Comparison of ENCODE assay signal across 17 mouse cellular contexts in genomic region chr4:132554653-132555052, GRCm38 (mm10). TPM values are rescaled to one million over a fixed set of nuclear protein-coding genes. Genes with fewer than 3 reads are reported as not detected.
A peak's percentile ranks its signal among the peaks of the same experiment; 100 is the strongest.
DNase-seq lines count a peak whose midpoint lies in the region; ATAC-seq and TF ChIP-seq lines count a peak whose summit lies in the region.
"Had no signal": no experiment of that assay in that cellular context is flagged by ENCODE, and none has a peak within 500 bp of the region (broad histone marks: within the 10 kb centered on the region; RNA-seq: fewer than 3 reads in every experiment).

No protein-coding gene starts in this region.

- TF ChIP-seq EP300 in heart, postnatal 0 days (IDR thresholded peaks at IDR 0.05; ENCODE audit: low read depth), result no peak

- no peaks in the 10 kb centered on the region for H3K9me3 ChIP-seq in heart, postnatal 0 days (replicated peaks; ENCODE audit: control insufficient read depth, low read length)
- no peaks in the 10 kb centered on the region for H3K9me3 ChIP-seq in midbrain, embryonic 10.5 days (replicated peaks)
- H3K9me3 ChIP-seq: limb, embryonic 13.5 days had no signal

- no peak overlapping the region for H3K4me3 ChIP-seq in heart, postnatal 0 days (ENCODE audit: low read depth, low read length)
- no peak overlapping the region for H3K4me3 ChIP-seq in midbrain, embryonic 10.5 days
- H3K4me3 ChIP-seq: erythroblast, embryonic 14.5 days; limb, embryonic 13.5 days; myocyte had no signal

- no peak for DNase-seq in heart, postnatal 0 days (ENCODE audit: low spot score)
- no peak for DNase-seq in heart, postnatal 10 days
- peak; percentile 43 for DNase-seq in R1 (ENCODE audit: low read depth, low spot score)
- no peak for DNase-seq in midbrain, embryonic 10.5 days (ENCODE audit: low spot score)
- no peak for DNase-seq in thymus, postnatal 36 days
- DNase-seq in spleen, postnatal 36 days (ENCODE audit: low spot score in 2 of 2), result no peak
- DNase-seq: adrenal gland, postnatal 10 days; kidney, postnatal 14 days; layer of hippocampus, postnatal 36 days; right cerebral cortex, postnatal 14 days had no signal

- intact Hi-C loops in heart, postnatal 10 days (cut with DNase I), result no loop called here

- H3K9ac ChIP-seq in heart, postnatal 0 days (replicated peaks; ENCODE audit: low read depth, low read length), result no peak overlapping the region
- H3K9ac ChIP-seq: limb, embryonic 13.5 days had no signal

- 25% methylated on average over 8 of the region's 8 CpGs for WGBS in heart, postnatal 0 days
- WGBS in midbrain, embryonic 10.5 days, result 87% methylated on average over 8 of the region's 8 CpGs

- H3K27me3 ChIP-seq in heart, postnatal 0 days (ENCODE audit: control insufficient read depth, insufficient read depth, low read length), result no peaks in the 10 kb centered on the region
- H3K27me3 ChIP-seq in midbrain, embryonic 10.5 days (ENCODE audit: low read depth, poor library complexity, severe bottlenecking), result no peaks in the 10 kb centered on the region
- H3K27me3 ChIP-seq: limb, embryonic 13.5 days; Patski had no signal

- peaks cover 40% of the 10 kb centered on the region for H3K36me3 ChIP-seq in heart, postnatal 0 days (replicated peaks; ENCODE audit: control insufficient read depth, insufficient read depth, low read length)
- H3K36me3 ChIP-seq in midbrain, embryonic 10.5 days, result peaks cover 59% of the 10 kb centered on the region

- H3K4me1 ChIP-seq in heart, postnatal 0 days (ENCODE audit: control insufficient read depth, insufficient read depth), result peaks cover 12% of the 10 kb centered on the region; the same call in 1 of the 2 replicates
- H3K4me1 ChIP-seq in midbrain, embryonic 10.5 days, result no peaks in the 10 kb centered on the region
- H3K4me1 ChIP-seq: limb, embryonic 13.5 days had no signal

- TF ChIP-seq CTCF in heart, postnatal 0 days (IDR thresholded peaks at IDR 0.05; ENCODE audit: low read depth), result no peak

- H3K4me2 ChIP-seq in heart, postnatal 0 days (ENCODE audit: low read depth, low read length), result 0 out of 2 replicates have a peak overlapping the region, but pooled peaks have one; percentile 10
- H3K4me2 ChIP-seq: limb, embryonic 13.5 days; midbrain, embryonic 11.5 days had no signal

- peak overlapping the region; percentile 40 for H3K27ac ChIP-seq in heart, postnatal 0 days (ENCODE audit: low read depth)
- H3K27ac ChIP-seq in midbrain, embryonic 10.5 days (replicated peaks), result no peak overlapping the region
- H3K27ac ChIP-seq: limb, embryonic 13.5 days had no signal

- no peak for ATAC-seq in heart, postnatal 0 days (ENCODE audit: insufficient read depth, low read depth)
- ATAC-seq in granulocyte monocyte progenitor cell, adult 5-6 weeks (replicated peaks; ENCODE audit: poor library complexity, severe bottlenecking), result peak; percentile 21; the same call in 1 of the 2 replicates
- ATAC-seq in megakaryocyte, adult 5-6 weeks (ENCODE audit: poor library complexity, severe bottlenecking), result peak; percentile 53
- ATAC-seq: Patski had no signal

RNA-seq across cellular contexts. Expression of gene Ptafr, which starts 9.2 kb away (rescaled TPM):
- 0.08 and 1.5 TPM in 2 replicates for total RNA-seq in heart, postnatal 0 days (2014; rRNA removed; ENCODE audit: low replicate concordance)
- polyA plus RNA-seq in heart, postnatal 0 days (2015; fragmentation: Nextera tagmentation; extraction: Ambion mirVana), result 0.61 and 0.71 TPM in 2 replicates
- 1 to 10 TPM; 1.1 to 1.7 TPM for total RNA-seq in heart, postnatal 10 days (2021)
- total RNA-seq in granulocyte monocyte progenitor cell, adult 5-6 weeks (2014; fragmentation: Nextera tagmentation), result 2.4 TPM in 2 replicates
- total RNA-seq in granulocyte monocyte progenitor cell, adult 5-6 weeks (2017), result 1.2 and 1.4 TPM in 2 replicates
- total RNA-seq in megakaryocyte, adult 5-6 weeks (2015), result 19.6 and 20.6 TPM in 2 replicates
- total RNA-seq in megakaryocyte, adult 5-6 weeks (2017), result 38.9 and 40.8 TPM in 2 replicates
- polyA plus RNA-seq in midbrain, embryonic 10.5 days (2016; fragmentation: Nextera tagmentation; extraction: Ambion mirVana), result 0.41 and 0.56 TPM in 2 replicates
- polyA plus RNA-seq: myocyte, Patski had no signal

RNA-seq across cellular contexts. Expression of gene Dnajc8, which starts 19.3 kb away (rescaled TPM):
- 64.0 and 104 TPM in 2 replicates for total RNA-seq in heart, postnatal 0 days (2014; rRNA removed; ENCODE audit: low replicate concordance)
- 94.1 and 96.2 TPM in 2 replicates for polyA plus RNA-seq in heart, postnatal 0 days (2015; fragmentation: Nextera tagmentation; extraction: Ambion mirVana)
- total RNA-seq in heart, postnatal 10 days (2021), result 10 to 100 TPM; 71.0 to 77.5 TPM
- total RNA-seq in granulocyte monocyte progenitor cell, adult 5-6 weeks (2014; fragmentation: Nextera tagmentation), result 136 and 140 TPM in 2 replicates
- 369 and 376 TPM in 2 replicates for total RNA-seq in granulocyte monocyte progenitor cell, adult 5-6 weeks (2017)
- 113 and 122 TPM in 2 replicates for total RNA-seq in megakaryocyte, adult 5-6 weeks (2015)
- total RNA-seq in megakaryocyte, adult 5-6 weeks (2017), result 368 and 380 TPM in 2 replicates
- polyA plus RNA-seq in midbrain, embryonic 10.5 days (2016; fragmentation: Nextera tagmentation; extraction: Ambion mirVana), result 203 and 216 TPM in 2 replicates

RNA-seq across cellular contexts. Expression of gene Atpif1, which starts 21.2 kb away (rescaled TPM):
- total RNA-seq in heart, postnatal 0 days (2014; rRNA removed; ENCODE audit: low replicate concordance), result 340 and 524 TPM in 2 replicates
- 2,178 and 2,289 TPM in 2 replicates for polyA plus RNA-seq in heart, postnatal 0 days (2015; fragmentation: Nextera tagmentation; extraction: Ambion mirVana)
- 100 to 1,000 TPM; 546 to 631 TPM for total RNA-seq in heart, postnatal 10 days (2021)
- 781 and 857 TPM in 2 replicates for total RNA-seq in granulocyte monocyte progenitor cell, adult 5-6 weeks (2014; fragmentation: Nextera tagmentation)
- total RNA-seq in granulocyte monocyte progenitor cell, adult 5-6 weeks (2017), result 1,252 and 1,475 TPM in 2 replicates
- total RNA-seq in megakaryocyte, adult 5-6 weeks (2015), result 240 and 279 TPM in 2 replicates
- 502 and 628 TPM in 2 replicates for total RNA-seq in megakaryocyte, adult 5-6 weeks (2017)
- polyA plus RNA-seq in midbrain, embryonic 10.5 days (2016; fragmentation: Nextera tagmentation; extraction: Ambion mirVana), result 965 and 979 TPM in 2 replicates

RNA-seq across cellular contexts. Expression of gene Sesn2, which starts 44.4 kb away (rescaled TPM):
- 6.2 and 8.9 TPM in 2 replicates for total RNA-seq in heart, postnatal 0 days (2014; rRNA removed; ENCODE audit: low replicate concordance)
- 5.0 and 5.2 TPM in 2 replicates for polyA plus RNA-seq in heart, postnatal 0 days (2015; fragmentation: Nextera tagmentation; extraction: Ambion mirVana)
- total RNA-seq in heart, postnatal 10 days (2021), result 1 to 10 TPM; 4.5 to 5.5 TPM
- total RNA-seq in granulocyte monocyte progenitor cell, adult 5-6 weeks (2014; fragmentation: Nextera tagmentation), result 3.4 and 3.9 TPM in 2 replicates
- 2.1 and 2.9 TPM in 2 replicates for total RNA-seq in granulocyte monocyte progenitor cell, adult 5-6 weeks (2017)
- total RNA-seq in megakaryocyte, adult 5-6 weeks (2015), result 7.4 TPM in 2 replicates
- 5.2 and 5.6 TPM in 2 replicates for total RNA-seq in megakaryocyte, adult 5-6 weeks (2017)
- 13.0 and 14.7 TPM in 2 replicates for polyA plus RNA-seq in midbrain, embryonic 10.5 days (2016; fragmentation: Nextera tagmentation; extraction: Ambion mirVana)
